Comparison of ENCODE assay signal across 20 mouse cellular contexts in the genomic region with DNA sequence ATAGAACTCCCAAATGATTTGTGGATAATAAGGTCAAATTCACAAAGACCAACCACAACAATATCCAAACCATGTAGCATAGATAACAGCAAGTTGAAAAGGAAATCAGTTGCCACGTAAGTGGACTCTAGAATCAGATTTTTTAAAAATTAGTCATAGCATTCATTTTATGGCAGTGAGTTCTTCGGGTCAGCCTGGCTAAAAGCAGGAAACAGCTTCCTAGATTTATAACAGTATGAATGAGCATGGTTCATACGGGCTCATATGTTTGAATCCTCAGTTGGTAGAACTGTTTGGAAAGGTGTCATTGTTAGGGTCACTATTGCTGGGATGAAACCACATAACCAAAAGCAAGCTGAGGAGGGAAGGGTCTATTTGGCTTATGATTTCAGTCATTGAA. TPM values are rescaled to one million over a fixed set of nuclear protein-coding genes. Genes with fewer than 3 reads are reported as not detected.
DNase-seq lines count a peak whose midpoint lies in the region; TF ChIP-seq lines count a peak whose summit lies in the region.
"Had no signal": no experiment of that assay in that cellular context is flagged by ENCODE, and none has a peak within 500 bp of the region (broad histone marks: within the 10 kb centered on the region; RNA-seq: fewer than 3 reads in every experiment).

No protein-coding gene starts in this region.

- H3K79me2 ChIP-seq in C2C12 (ENCODE audit: control insufficient read depth, insufficient read depth): no peaks in the 10 kb centered on the region
- no peaks in the 10 kb centered on the region for H3K79me2 ChIP-seq in macrophage (ENCODE audit: inconsistent target)
- H3K79me2 ChIP-seq in heart, adult 2 months (replicated peaks; ENCODE audit: control insufficient read depth, insufficient read depth, low read length): no peaks in the 10 kb centered on the region

- H3K79me3 ChIP-seq in C2C12 (ENCODE audit: low read depth): no peaks in the 10 kb centered on the region

- TF ChIP-seq CTCF in C2C12 (IDR thresholded peaks at IDR 0.05; ENCODE audit: control insufficient read depth, insufficient read depth, insufficient read length): no peak
- TF ChIP-seq CTCF in embryonic fibroblast, embryonic 13.5 days (IDR thresholded peaks at IDR 0.05; ENCODE audit: borderline replicate concordance, insufficient read depth, low read length): no peak
- no peak for TF ChIP-seq CTCF in heart, adult 2 months (IDR thresholded peaks at IDR 0.05)

- peak; percentile 87 for DNase-seq in 3T3-L1 (ENCODE audit: low read depth, low spot score)
- DNase-seq in lung, postnatal 14 days: no peak
- DNase-seq in layer of hippocampus, postnatal 36 days: no peak
- no peak for DNase-seq in heart, adult 2 months
- DNase-seq in urinary bladder, postnatal 4 days (ENCODE audit: low spot score in 2 of 2): no peak
- DNase-seq: adrenal gland, adult 2 months; adrenal gland, postnatal 25 days; B cell, adult 2 months; cerebellum, adult 2 months; cerebellum, postnatal 10 days; gastrocnemius, postnatal 10 days; heart, postnatal 14 days had no signal

- H3K4me1 ChIP-seq in embryonic fibroblast, embryonic 13.5 days (ENCODE audit: control insufficient read depth, insufficient read depth, low read length): peaks cover 14% of the 10 kb centered on the region
- H3K4me1 ChIP-seq in heart, adult 2 months (ENCODE audit: control insufficient read depth, insufficient read depth, low read length): no peaks in the 10 kb centered on the region; the same call in 1 of the 2 replicates
- H3K4me1 ChIP-seq: forebrain, embryonic 15.5 days; hindbrain, embryonic 13.5 days had no signal

- no peak for TF ChIP-seq EP300 in heart, adult 2 months (IDR thresholded peaks at IDR 0.05; ENCODE audit: insufficient read depth, low read depth, low read length)

- no peak overlapping the region for H3K4me3 ChIP-seq in C2C12 (ENCODE audit: insufficient read depth, poor library complexity, severe bottlenecking)
- no peak overlapping the region for H3K4me3 ChIP-seq in embryonic fibroblast, embryonic 13.5 days (ENCODE audit: insufficient read depth, low read length)
- no peak overlapping the region for H3K4me3 ChIP-seq in macrophage (ENCODE audit: inconsistent target)
- no peak overlapping the region for H3K4me3 ChIP-seq in heart, adult 2 months
- H3K4me3 ChIP-seq: embryonic facial prominence, embryonic 10.5 days; erythroblast, embryonic 14.5 days; forebrain, embryonic 15.5 days; heart, embryonic 15.5 days; hindbrain, embryonic 13.5 days had no signal

- H3K27ac ChIP-seq in embryonic fibroblast, embryonic 13.5 days (ENCODE audit: insufficient read depth, low read length): peak overlapping the region; percentile 47; the same call in 1 of the 2 replicates
- H3K27ac ChIP-seq in macrophage: peak overlapping the region; percentile 76
- H3K27ac ChIP-seq in heart, adult 2 months: no peak overlapping the region
- H3K27ac ChIP-seq: embryonic facial prominence, embryonic 10.5 days; forebrain, embryonic 15.5 days; heart, embryonic 15.5 days; hindbrain, embryonic 13.5 days had no signal

- H3K36me3 ChIP-seq in C2C12 (ENCODE audit: control insufficient read depth, insufficient read depth) (no peaks in the 10 kb centered on the region), macrophage (ENCODE audit: inconsistent target) (no peaks in the 10 kb centered on the region)
- H3K36me3 ChIP-seq in heart, adult 2 months (ENCODE audit: control insufficient read depth, insufficient read depth, low read length): no peaks in the 10 kb centered on the region
- H3K36me3 ChIP-seq: embryonic facial prominence, embryonic 10.5 days; forebrain, embryonic 15.5 days; heart, embryonic 15.5 days; hindbrain, embryonic 13.5 days had no signal

- no peak for TF ChIP-seq POLR2A in embryonic fibroblast, embryonic 13.5 days (IDR thresholded peaks at IDR 0.05; ENCODE audit: low read depth, low read length)
- TF ChIP-seq POLR2A in heart, adult 2 months (IDR thresholded peaks at IDR 0.05; ENCODE audit: insufficient read depth, low read depth, low read length): no peak

- WGBS in macrophage (ENCODE audit: missing documents): 44% methylated on average over 3 of the region's 3 CpGs
- WGBS in heart, adult 2 months: 40% methylated on average over 3 of the region's 3 CpGs

- intact Hi-C loops in heart, adult 2 months (cut with DNase I): no loop called here

- no peak overlapping the region for H3ac ChIP-seq in C2C12 (ENCODE audit: control insufficient read depth, insufficient read length, low read depth)

- H3K9ac ChIP-seq in heart, adult 2 months (ENCODE audit: low read depth, low read length): no peak overlapping the region
- H3K9ac ChIP-seq: forebrain, embryonic 15.5 days; heart, embryonic 15.5 days; hindbrain, embryonic 13.5 days had no signal

- H3K27me3 ChIP-seq in C2C12 (ENCODE audit: control insufficient read depth, insufficient read depth, insufficient read length): no peaks in the 10 kb centered on the region
- H3K27me3 ChIP-seq in heart, adult 2 months (ENCODE audit: control insufficient read depth, insufficient read depth, low read length): no peaks in the 10 kb centered on the region
- H3K27me3 ChIP-seq: forebrain, embryonic 15.5 days; heart, embryonic 15.5 days had no signal

TF ChIP-seq in C2C12, 6 proteins besides CTCF, POLR2A, EP300 and RAD21:
- TF ChIP-seq FOSL1 (IDR thresholded peaks at IDR 0.05; ENCODE audit: insufficient read depth, low read length, poor library complexity, severe bottlenecking) (peak; percentile 34), MAX (IDR thresholded peaks at IDR 0.05) (no peak)

RNA-seq across cellular contexts. Expression of a gene that starts 6.1 kb away (rescaled TPM):
- polyA plus RNA-seq in C2C12 (2012; fragmentation: generic; extraction: Trizol) (5.7 TPM), macrophage (2018) (45.6 to 47.2 TPM (median 45.7 TPM) in 3 replicates)
- 43.8 and 46.4 TPM in 2 replicates for polyA plus RNA-seq in embryonic fibroblast, embryonic 13.5 days (2011; ENCODE audit: insufficient read length, low read depth, missing spikeins)
- total RNA-seq in macrophage (2018; cell fraction: chromatin; rRNA removed): 100 to 1,000 TPM in 19 of 26 experiments, 10 to 100 TPM in 7; 70.8 to 196 (median 143) TPM
- total RNA-seq in macrophage (2018; cell fraction: cytosol; rRNA removed): 10 to 100 TPM; 44.7 to 79.9 (median 68.8) TPM
- 100 to 1,000 TPM in 15 of 26 experiments, 10 to 100 TPM in 11; 59.9 to 202 (median 115) TPM for total RNA-seq in macrophage (2018; cell fraction: nucleus; rRNA removed)
- 100 to 1,000 TPM; 102 to 104 TPM for total RNA-seq in layer of hippocampus, postnatal 36 days (2021)
- total RNA-seq in heart, adult 2 months (2021): 10 to 100 TPM; 23.1 to 28.9 TPM
- polyA plus RNA-seq in heart, adult 2 months (2012; rRNA removed): 6.9 and 10.6 TPM in 2 replicates
